Mouse (Mus musculus) inflammation-experienced regulatory T-cells, adult 6 months (primary cell): Measurements from ENCODE around the gene Susd5. TPM values are rescaled to one million over a fixed set of nuclear protein-coding genes. Genes with fewer than 3 reads are reported as not detected.

Experiments
- ATAC-seq: one replicate; pipeline ENCODE4 v1.8.0; 2017
- polyA plus RNA-seq, 3 experiments: library from polyadenylated mRNA; unstranded; fragments of 100-300 nt; shearing (Covaris generic); gene quantifications; one replicate each; pipeline ENCODE4 v1.2.1; 2017

Susd5 gene
- not detected for polyA plus RNA-seq

GRCm38 (mm10) chr9:114057090-114057796, at the start of gene Susd5:
TSS of gene Susd5 (plus strand) at chr9:114057140.
- ATAC-seq = no peak

GRCm38 (mm10) chr9:114007850-114008350, 49.0 kb upstream of the Susd5 start:
- ATAC-seq = no peak

GRCm38 (mm10) chr9:114009526-114009925, 47.4 kb upstream of the Susd5 start:
- no peak for ATAC-seq

GRCm38 (mm10) chr9:114011203-114011602, 45.7 kb upstream of the Susd5 start:
- ATAC-seq = no peak

GRCm38 (mm10) chr9:114014034-114014433, 42.9 kb upstream of the Susd5 start:
- no peak for ATAC-seq

GRCm38 (mm10) chr9:114015724-114016123, 41.2 kb upstream of the Susd5 start:
- ATAC-seq = no peak

- no peak for ATAC-seq
Measured at GRCm38 (mm10) chr9:114016402-114016801, 40.5 kb upstream of the Susd5 start.

- ATAC-seq = no peak
Measured at GRCm38 (mm10) chr9:114019012-114019762, 37.8 kb upstream of the Susd5 start.

GRCm38 (mm10) chr9:114022141-114022540, 34.8 kb upstream of the Susd5 start:
- ATAC-seq = no peak

- ATAC-seq = no peak
Measured at GRCm38 (mm10) chr9:114025182-114025581, 31.8 kb upstream of the Susd5 start.

GRCm38 (mm10) chr9:114025846-114026245, 31.1 kb upstream of the Susd5 start:
- ATAC-seq = no peak

- ATAC-seq = peak; percentile 88
Measured at GRCm38 (mm10) chr9:114026261-114026934, 30.5 kb upstream of the Susd5 start.

GRCm38 (mm10) chr9:114040945-114041344, 16.0 kb upstream of the Susd5 start:
- no peak for ATAC-seq

- ATAC-seq = no peak
Measured at GRCm38 (mm10) chr9:114042490-114042889, 14.4 kb upstream of the Susd5 start.

- no peak for ATAC-seq
Measured at GRCm38 (mm10) chr9:114044446-114044845, 12.5 kb upstream of the Susd5 start.

GRCm38 (mm10) chr9:114046028-114046427, 10.9 kb upstream of the Susd5 start, which contains the start of gene Fbxl2:
TSS of gene Fbxl2 (minus strand) at chr9:114046191.
- ATAC-seq = no peak

- no peak for ATAC-seq
Measured at GRCm38 (mm10) chr9:114046676-114047075, 10.3 kb upstream of the Susd5 start.

- ATAC-seq = no peak
Measured at GRCm38 (mm10) chr9:114050106-114050505, 6.8 kb upstream of the Susd5 start.

- ATAC-seq = no peak
Measured at GRCm38 (mm10) chr9:114050778-114051177, 6.2 kb upstream of the Susd5 start.

GRCm38 (mm10) chr9:114052031-114052430, 4.9 kb upstream of the Susd5 start:
- ATAC-seq = no peak

- no peak for ATAC-seq
Measured at GRCm38 (mm10) chr9:114052866-114053265, 4.1 kb upstream of the Susd5 start.

GRCm38 (mm10) chr9:114068494-114069053, 11.6 kb downstream of the Susd5 start:
- ATAC-seq = no peak

- ATAC-seq = no peak
Measured at GRCm38 (mm10) chr9:114069372-114069771, 12.4 kb downstream of the Susd5 start.
